Mouse (Mus musculus) retina, postnatal 1 day (tissue): ENCODE measurements around the gene Afap1l2.

Source experiments
- DNase-seq: peaks from one replicate; pipeline ENCODE4 v3.0.0-alpha.2; 2012

The Afap1l2 gene

DNA sequence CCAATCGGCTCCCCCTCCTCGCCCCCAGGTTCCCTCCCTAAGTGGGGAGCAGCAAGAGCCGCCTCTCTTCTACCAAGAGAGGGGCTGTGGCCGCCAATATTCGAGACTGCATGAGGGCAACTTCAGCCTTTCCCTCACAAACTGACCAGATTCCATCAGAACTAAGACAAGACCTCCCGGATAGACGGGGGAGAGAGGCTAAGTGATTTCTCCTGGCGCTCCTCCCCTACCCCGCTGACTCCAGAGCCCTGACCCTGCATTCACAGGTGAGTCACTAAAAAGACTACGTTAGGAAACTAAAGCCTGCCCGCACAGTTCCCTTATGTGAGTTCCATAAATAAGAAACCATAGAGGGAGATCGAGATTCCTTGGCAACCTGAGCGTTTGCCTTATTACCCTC is 1.2 kb downstream of the Afap1l2 start:
- DNase-seq, result no peak

DNA sequence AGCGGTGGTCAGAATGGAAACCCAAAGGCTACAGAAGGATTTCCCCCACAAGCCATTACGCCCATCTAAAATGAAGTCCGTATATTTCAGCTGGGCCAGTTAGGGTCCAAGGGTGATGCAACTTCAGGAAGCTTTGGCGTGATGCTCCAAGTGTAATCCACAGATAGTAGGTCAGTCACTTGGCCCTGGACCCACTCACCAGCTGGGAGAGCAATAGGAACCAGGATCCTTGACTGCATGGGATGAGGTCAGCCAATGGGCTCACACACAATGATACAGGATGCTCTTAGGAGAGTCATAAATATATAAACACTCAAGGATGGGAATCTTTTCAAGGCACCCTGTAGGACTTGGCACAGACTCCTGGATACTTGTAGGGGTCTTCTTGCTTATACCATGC is 3.0 kb downstream of the Afap1l2 start:
- DNase-seq, result no peak

- DNase-seq, result no peak
Measured at GRCm38 (mm10) chr19:57003460-57003810, 4.6 kb downstream of the Afap1l2 start.

DNA sequence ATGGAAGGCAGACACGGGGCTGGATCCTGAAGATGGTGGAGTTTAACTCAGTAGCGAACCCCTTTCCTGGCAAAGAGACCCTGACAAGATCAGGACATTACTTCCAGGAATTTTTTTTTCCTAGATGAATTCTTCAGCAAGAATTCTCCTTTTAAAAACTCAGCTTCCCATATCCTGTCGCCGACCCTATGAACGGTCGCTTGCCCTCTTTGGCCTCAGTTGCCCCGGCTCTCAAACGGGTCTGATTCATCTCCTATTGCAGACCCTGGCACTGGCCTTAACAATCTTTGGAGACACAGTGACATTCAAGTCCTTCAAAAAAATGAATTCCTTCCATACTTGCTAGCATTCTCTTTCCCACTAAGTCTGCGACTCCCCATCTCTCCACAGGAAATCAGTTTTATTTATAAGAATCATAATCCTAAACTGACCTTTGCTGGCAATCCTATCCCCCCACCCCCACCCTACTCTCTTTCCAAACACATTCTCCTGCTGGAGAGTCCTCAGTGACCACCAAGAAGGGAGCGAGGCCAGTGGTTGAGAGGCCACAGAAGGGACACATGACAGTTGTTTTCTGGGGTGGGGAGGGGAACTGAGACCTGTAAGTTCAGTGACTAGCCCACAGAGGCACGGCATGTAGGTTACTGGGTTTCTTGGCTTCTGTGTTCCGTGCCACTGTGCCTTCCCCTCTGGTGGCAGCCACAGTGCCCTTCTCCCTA is 5.1 kb downstream of the Afap1l2 start:
- DNase-seq, result no peak

- no peak for DNase-seq
Measured at GRCm38 (mm10) chr19:57001926-57002325, 6.1 kb downstream of the Afap1l2 start.

DNA sequence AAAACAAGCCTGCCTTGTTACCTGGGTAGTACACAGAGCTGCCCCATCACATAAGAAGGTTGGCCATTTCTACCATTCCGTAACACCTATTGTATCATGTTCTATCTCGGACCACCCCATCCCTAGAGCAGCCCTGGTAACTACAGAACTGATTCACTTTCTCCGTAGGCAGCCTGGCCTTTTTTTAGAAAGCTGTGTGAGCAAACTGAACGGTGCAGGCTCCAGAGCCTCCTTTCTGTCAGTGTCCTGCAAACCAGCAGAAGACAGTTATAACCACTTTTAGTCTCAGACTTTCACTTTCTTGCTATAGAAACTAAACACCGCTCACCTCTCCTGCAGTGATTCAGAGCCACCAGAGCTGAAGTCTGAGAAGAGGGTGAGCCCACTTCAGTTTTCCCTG is 7.4 kb downstream of the Afap1l2 start:
- DNase-seq, result no peak

GRCm38 (mm10) chr19:56999781-57000180 is 8.2 kb downstream of the Afap1l2 start:
- no peak for DNase-seq

- no peak for DNase-seq
Measured at GRCm38 (mm10) chr19:56998910-56999309, 9.1 kb downstream of the Afap1l2 start.

- no peak for DNase-seq
Measured at GRCm38 (mm10) chr19:56998331-56998730, 9.7 kb downstream of the Afap1l2 start.

DNA sequence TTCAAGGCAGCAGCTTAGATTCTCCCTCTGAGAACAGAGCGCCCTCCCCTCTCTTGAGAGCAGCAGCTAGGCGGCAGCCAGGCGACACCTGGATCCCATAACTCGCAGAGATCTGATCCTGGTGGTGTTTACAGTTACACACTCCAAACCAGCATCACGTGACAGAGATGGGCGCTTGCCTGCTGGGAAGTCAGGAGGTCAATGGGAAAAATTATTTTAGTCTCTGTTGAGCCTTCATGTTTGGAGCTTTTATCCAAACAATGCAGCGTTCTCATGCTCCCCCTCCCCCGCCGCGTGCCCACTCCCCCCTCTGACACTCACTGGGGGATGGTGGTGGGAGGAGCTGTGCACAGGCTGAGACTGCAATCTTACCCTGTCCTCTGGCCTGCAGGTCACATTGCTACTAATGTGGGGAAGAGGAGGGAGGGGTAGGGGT is 10.8 kb downstream of the Afap1l2 start:
- DNase-seq, result peak; percentile 57

- no peak for DNase-seq
Measured at GRCm38 (mm10) chr19:56995441-56995840, 12.6 kb downstream of the Afap1l2 start.

GRCm38 (mm10) chr19:56994653-56995052 is 13.4 kb downstream of the Afap1l2 start:
- DNase-seq, result peak; percentile 67

DNA sequence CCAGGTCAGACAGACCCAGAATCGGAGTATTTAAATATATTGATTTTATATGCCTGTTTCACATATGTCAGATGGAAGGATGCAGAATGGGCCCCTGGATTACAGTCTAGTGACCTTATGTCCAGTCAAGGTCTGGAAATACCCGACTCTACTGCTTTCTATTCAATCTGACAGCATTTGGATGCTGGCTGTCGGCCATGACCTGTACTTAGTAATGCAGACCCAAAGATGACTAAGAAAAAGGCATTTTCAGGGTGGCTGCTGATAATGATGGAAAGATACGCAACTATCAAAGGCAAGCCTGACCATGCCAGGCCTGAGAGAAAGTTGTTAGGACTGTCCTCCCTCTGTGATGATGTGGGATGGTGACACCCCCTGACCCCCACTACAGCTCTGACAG is 14.3 kb downstream of the Afap1l2 start:
- DNase-seq, result no peak

DNA sequence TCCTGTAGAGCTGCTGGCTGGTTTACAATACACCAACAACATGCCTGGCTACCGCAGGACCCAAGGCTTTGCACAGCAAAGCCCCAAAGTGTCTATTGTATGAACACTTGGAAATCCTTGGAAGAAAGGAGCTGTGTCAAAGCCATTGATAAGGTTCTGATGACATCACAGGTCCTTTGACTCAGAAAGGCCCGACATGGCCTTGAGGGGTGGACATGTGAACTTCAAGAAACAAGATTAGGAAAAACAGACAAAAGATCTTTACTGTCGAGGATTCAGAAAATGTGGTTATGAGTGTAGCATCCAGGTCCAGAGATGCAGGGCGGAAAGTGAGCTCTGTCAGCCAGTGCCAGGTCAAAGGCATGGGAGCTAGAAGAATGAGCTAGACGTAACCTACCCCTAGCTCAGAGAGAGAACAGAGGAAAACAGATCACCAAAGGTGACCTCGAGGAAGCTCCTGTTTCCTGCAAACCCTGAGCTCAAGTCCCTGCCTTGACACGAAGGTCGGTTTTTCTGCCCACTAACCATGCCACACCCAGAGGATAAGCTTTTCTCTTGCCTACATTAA is 15.0 kb downstream of the Afap1l2 start:
- DNase-seq, result no peak

- no peak for DNase-seq
Measured at GRCm38 (mm10) chr19:56990367-56991111, 17.5 kb downstream of the Afap1l2 start.

DNA sequence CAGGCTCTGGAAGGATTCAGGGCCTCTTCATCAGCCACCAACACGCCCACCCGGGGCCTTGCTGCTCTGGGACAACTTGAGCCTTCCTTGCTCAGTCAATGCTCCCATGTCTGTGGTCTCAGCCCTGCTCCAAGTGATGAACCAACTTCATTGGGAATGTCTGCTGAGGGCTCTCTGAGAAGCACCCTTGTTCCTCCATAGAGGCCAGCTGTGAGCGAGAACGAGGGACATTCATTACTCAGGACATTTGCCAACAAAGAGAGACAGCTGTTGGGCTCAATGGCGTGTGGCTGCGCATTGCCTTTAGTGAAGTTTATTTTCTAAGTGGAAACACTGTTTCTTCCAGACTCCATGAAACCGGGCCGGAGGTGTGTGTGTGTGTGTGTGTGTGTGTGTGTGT is 18.9 kb downstream of the Afap1l2 start:
- DNase-seq, result no peak

DNA sequence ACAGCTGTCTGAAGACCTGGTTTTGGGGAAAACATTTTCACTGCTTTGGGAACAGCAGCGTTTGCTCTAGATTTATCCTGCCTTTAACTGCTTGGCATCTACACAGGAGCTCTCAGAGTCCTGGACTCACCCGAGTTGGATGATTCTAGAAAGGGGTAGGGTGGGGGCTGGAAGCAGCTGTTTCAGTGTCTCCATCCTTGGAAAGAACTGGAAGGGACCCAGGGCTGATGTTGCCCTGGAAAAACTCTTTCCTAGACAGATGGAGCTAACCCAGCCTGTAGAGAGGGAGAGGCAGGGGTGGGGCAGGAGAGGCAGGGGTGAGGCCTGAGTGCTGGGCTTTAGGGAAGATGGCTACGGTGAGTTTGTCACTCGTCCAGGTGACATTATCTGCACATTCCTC is 23.8 kb downstream of the Afap1l2 start:
- no peak for DNase-seq

DNA sequence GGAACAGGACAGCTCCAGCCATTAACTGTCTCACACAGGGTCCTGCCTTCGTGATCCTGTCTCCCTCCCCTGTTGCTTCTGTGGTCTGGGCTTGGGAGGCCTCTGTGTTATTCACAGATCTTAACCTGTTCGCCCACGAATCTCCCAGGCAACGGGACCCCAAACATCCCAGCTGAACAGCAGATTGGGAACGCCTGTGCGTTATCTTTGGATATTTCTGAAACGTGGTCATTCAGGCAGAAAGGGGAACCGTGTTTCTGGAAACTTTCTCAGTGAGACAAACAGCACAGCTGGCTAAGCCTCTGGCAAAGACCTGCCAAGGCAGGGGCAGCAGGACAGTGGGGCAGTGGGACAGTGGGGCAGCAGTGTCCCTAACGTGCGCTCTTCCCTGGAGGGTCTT is 24.3 kb downstream of the Afap1l2 start:
- DNase-seq, result no peak

DNA sequence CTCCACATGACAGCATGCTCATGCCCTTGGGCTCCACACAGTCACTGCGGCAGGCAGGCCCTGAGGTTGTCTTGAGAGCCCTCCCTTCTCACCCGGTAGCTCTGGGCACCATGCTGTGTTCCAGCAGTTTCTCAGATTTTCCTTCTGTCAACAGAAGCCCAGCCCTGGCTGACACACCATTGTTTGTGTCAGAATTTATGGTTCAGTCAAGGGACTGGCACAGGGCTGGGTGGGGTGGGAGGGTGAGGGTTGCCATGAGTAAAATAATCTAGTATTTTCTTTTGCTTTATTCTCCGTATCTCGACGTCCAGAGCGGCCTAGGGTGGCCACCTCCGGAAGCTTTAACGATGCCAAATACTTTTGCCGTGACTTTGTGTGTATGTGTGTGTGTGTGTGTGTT is 26.3 kb downstream of the Afap1l2 start:
- no peak for DNase-seq

- no peak for DNase-seq
Measured at GRCm38 (mm10) chr19:56980803-56981202, 27.2 kb downstream of the Afap1l2 start.

DNA sequence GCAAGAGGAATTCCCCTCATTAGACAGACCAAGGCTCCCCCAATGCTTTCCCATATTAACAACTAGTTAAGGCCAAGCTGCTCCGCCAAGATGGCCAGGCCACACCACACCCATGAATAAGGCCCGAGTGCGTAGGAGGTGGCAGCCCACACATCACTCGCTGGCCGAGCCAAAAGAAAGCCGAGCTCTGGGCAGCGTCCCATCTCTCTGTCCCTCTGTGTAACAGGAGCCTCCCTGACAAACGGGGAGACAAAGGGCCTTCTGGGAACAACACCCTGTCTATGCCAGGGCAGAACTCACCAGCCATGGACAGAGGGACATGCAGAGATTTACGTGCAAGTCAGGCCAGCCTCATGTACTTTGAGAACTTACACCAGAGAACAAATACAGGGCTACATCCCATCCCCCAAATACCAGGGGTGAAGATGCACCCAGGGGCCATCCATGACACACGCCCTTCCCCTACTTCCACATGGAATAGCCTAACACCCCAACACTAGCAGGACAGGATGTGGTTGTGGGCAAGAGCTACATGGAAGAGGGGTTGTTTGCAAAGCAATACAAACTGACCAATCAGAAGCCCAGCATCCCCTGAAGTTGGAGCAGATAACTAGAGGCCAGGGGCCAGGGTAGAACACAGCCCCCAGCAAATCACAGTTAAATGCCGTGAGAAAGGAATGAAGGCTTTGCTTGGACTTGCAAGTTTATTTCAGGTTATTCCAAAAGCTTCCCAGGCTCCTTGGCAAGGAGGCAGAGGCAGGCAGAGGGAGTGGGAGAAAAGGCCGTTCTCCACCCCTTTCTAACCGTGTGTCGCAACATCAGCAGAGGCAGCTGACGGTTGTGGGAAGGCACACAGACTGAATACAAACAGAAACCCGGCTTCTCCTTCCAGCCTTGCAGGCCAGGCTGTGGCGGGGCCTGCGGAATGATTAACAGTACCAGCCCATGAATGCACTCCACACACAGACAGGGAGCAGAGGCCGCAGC is 30.8 kb downstream of the Afap1l2 start:
- no peak for DNase-seq

GRCm38 (mm10) chr19:56976515-56976914 is 31.5 kb downstream of the Afap1l2 start:
- no peak for DNase-seq

GRCm38 (mm10) chr19:56975502-56975901 is 32.5 kb downstream of the Afap1l2 start:
- no peak for DNase-seq
